Mouse (Mus musculus): ENCODE measurements around the gene Gdf1.

Gdf1 gene

DNA sequence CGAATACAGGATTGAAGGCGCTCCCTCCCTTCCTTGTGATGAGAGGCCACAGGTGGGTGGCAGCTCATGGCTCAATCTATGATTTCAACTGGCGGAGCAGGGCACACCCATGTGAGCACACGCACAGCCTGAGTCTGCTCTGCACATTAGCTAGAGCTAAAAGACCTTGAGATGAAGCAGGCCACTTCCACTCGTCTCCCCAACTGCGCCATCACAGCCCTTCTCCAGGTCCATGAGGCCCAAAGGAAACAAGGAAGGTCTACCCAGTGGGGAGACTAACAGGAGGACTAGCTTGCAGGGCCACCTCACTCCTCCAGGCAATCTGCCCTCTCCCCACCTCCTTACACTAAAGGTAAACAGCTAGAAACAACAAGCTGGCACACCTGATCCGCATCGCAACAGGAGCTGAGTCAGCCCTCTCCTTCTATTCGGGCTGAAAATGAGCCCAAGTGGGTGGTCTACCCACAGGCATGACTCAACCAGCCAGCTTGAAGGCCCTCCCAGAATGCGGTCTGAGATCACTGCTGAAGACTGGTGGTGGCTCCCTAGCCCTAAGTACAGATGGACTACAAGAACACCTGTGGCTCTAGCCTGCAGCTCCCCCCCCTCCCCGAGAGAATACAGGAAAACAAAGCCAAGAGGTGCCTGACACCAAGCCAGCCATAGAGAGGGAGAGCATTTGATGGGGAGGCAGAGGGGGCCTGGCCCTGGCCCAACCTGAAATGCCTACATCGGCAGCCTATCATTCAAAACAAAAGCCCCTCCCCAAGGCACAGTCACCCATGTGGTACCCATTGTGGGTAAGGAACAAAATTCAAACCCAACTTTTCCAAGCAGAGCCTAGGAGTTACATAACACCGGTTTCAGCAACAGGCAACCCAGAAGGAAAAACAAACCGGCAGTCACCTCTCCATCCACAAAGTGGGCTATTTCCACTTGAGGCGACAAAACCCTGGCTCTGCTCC is 21.7 kb downstream of the Gdf1 start:
- peaks cover 86% of the 10 kb centered on the region for H3K4me1 ChIP-seq (replicated peaks; ENCODE audit: low read depth, low read length)
- H3K27me3 ChIP-seq (ENCODE audit: insufficient read depth, low read length): no peaks in the 10 kb centered on the region
- H3K9me3 ChIP-seq (ENCODE audit: low read length): no peaks in the 10 kb centered on the region
- H3K36me3 ChIP-seq (ENCODE audit: insufficient read depth, low read length): peaks cover 58% of the 10 kb centered on the region
- TF ChIP-seq NANOG (IDR thresholded peaks at IDR 0.05; ENCODE audit: borderline replicate concordance, low read length): no peak
- no peak for TF ChIP-seq CTCF (conservative IDR thresholded peaks at IDR 0.05; ENCODE audit: low read length)
- TF ChIP-seq POU5F1 (IDR thresholded peaks at IDR 0.05; ENCODE audit: borderline replicate concordance, low read length): no peak
- peak overlapping the region; percentile 91 for H3K4me3 ChIP-seq (replicated peaks; ENCODE audit: low read length)

GRCm38 (mm10) chr8:70352000-70352384 is 22.4 kb downstream of the Gdf1 start:
- no peak for TF ChIP-seq POU5F1 (IDR thresholded peaks at IDR 0.05; ENCODE audit: borderline replicate concordance, low read length)
- no peak for TF ChIP-seq CTCF (conservative IDR thresholded peaks at IDR 0.05; ENCODE audit: low read length)
- TF ChIP-seq NANOG (IDR thresholded peaks at IDR 0.05; ENCODE audit: borderline replicate concordance, low read length): no peak
- Histone ChIP-seq H3K4me3 (replicated peaks; ENCODE audit: low read length) (peak overlapping the region; percentile 91), H3K9me3 (ENCODE audit: low read length) (no peaks in the 10 kb centered on the region), H3K36me3 (ENCODE audit: insufficient read depth, low read length) (peaks cover 52% of the 10 kb centered on the region), H3K27me3 (ENCODE audit: insufficient read depth, low read length) (no peaks in the 10 kb centered on the region), H3K4me1 (replicated peaks; ENCODE audit: low read depth, low read length) (peaks cover 86% of the 10 kb centered on the region)

DNA sequence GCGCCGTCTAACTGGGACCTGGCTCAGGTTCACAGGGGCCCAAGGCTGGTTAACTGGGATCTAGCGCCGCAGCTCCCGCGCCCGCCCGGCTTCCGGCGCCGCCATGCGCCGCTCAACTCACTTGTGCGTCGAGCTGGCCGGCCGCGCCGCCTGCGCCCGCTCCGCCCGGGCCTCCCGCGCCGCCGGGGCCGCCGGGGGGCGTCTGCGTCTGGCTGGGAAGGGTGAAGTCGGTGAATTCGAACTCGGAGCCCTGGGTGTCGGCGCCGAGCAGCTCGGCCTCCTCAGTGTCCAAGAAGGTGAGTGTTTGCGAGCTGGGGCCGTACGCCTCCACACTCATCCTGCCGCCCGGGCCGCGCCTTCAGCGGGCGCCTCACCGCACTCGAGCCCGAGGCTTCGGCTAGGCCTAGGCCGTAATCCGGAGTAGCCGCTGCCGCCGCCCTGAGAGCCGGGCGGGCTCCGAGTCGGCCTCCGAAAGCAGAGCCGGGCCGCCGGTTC is 23.1 kb downstream of the Gdf1 start:
- Histone ChIP-seq H3K36me3 (ENCODE audit: insufficient read depth, low read length) (peaks cover 45% of the 10 kb centered on the region), H3K9me3 (ENCODE audit: low read length) (no peaks in the 10 kb centered on the region), H3K4me3 (replicated peaks; ENCODE audit: low read length) (peak overlapping the region; percentile 91), H3K4me1 (replicated peaks; ENCODE audit: low read depth, low read length) (peaks cover 86% of the 10 kb centered on the region), H3K27me3 (ENCODE audit: insufficient read depth, low read length) (no peaks in the 10 kb centered on the region)
- TF ChIP-seq CTCF (conservative IDR thresholded peaks at IDR 0.05; ENCODE audit: low read length) (no peak), POU5F1 (IDR thresholded peaks at IDR 0.05; ENCODE audit: borderline replicate concordance, low read length) (no peak)

- no peak for TF ChIP-seq POU5F1 (IDR thresholded peaks at IDR 0.05; ENCODE audit: borderline replicate concordance, low read length)
- TF ChIP-seq NANOG (IDR thresholded peaks at IDR 0.05; ENCODE audit: borderline replicate concordance, low read length): no peak
- no peak for TF ChIP-seq CTCF (conservative IDR thresholded peaks at IDR 0.05; ENCODE audit: low read length)
Measured at GRCm38 (mm10) chr8:70353194-70353817, 23.7 kb downstream of the Gdf1 start, which contains the start of gene Upf1. Gene Upf1, minus strand, starts transcription at chr8:70353278.

GRCm38 (mm10) chr8:70354004-70354403 is 24.4 kb downstream of the Gdf1 start:
- Histone ChIP-seq H3K27me3 (ENCODE audit: insufficient read depth, low read length) (no peaks in the 10 kb centered on the region), H3K4me1 (replicated peaks; ENCODE audit: low read depth, low read length) (peaks cover 86% of the 10 kb centered on the region), H3K9me3 (ENCODE audit: low read length) (no peaks in the 10 kb centered on the region), H3K36me3 (ENCODE audit: insufficient read depth, low read length) (peaks cover 32% of the 10 kb centered on the region), H3K4me3 (replicated peaks; ENCODE audit: low read length) (peak overlapping the region; percentile 91)
- TF ChIP-seq POU5F1 (IDR thresholded peaks at IDR 0.05; ENCODE audit: borderline replicate concordance, low read length): no peak
- no peak for TF ChIP-seq CTCF (conservative IDR thresholded peaks at IDR 0.05; ENCODE audit: low read length)
- no peak for TF ChIP-seq NANOG (IDR thresholded peaks at IDR 0.05; ENCODE audit: borderline replicate concordance, low read length)

More at GRCm38 (mm10) chr8:70353194-70353817, 23.7 kb downstream of the Gdf1 start, which contains the start of gene Upf1:
- Histone ChIP-seq H3K27me3 (ENCODE audit: insufficient read depth, low read length) (no peaks in the 10 kb centered on the region), H3K36me3 (ENCODE audit: insufficient read depth, low read length) (peaks cover 39% of the 10 kb centered on the region), H3K4me1 (replicated peaks; ENCODE audit: low read depth, low read length) (peaks cover 86% of the 10 kb centered on the region), H3K4me3 (replicated peaks; ENCODE audit: low read length) (peak within 1 kb of the TSS; percentile 91), H3K9me3 (ENCODE audit: low read length) (no peaks in the 10 kb centered on the region)

DNA sequence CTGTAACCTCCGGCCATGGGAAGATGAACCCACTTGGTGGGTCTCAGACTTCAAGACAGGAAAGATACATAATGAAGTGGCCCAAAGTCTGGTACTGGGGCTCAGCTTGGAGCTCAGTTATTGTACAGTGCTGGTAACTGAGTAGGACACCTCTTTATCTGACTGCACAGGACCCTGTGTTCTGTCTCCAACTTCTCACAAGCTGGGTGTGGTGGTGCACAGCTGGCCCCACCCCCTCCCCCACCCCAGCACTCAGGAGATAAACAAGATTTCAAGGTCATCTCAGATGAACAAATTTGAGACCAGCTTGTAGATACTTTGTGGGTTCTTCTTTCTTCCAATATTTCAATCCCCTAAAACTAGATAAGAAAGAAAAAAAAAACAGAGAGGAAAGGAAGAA is 26.5 kb downstream of the Gdf1 start:
- no peaks in the 10 kb centered on the region for H3K27me3 ChIP-seq (ENCODE audit: insufficient read depth, low read length)
- H3K4me1 ChIP-seq (replicated peaks; ENCODE audit: low read depth, low read length): peaks cover 74% of the 10 kb centered on the region
- no peaks in the 10 kb centered on the region for H3K9me3 ChIP-seq (ENCODE audit: low read length)
- TF ChIP-seq POU5F1 (IDR thresholded peaks at IDR 0.05; ENCODE audit: borderline replicate concordance, low read length) (no peak), CTCF (conservative IDR thresholded peaks at IDR 0.05; ENCODE audit: low read length) (no peak), NANOG (IDR thresholded peaks at IDR 0.05; ENCODE audit: borderline replicate concordance, low read length) (no peak)
- no peak overlapping the region; the same call in 1 of the 2 replicates for H3K4me3 ChIP-seq (replicated peaks; ENCODE audit: low read length)
- H3K36me3 ChIP-seq (ENCODE audit: insufficient read depth, low read length): peaks cover 11% of the 10 kb centered on the region

DNA sequence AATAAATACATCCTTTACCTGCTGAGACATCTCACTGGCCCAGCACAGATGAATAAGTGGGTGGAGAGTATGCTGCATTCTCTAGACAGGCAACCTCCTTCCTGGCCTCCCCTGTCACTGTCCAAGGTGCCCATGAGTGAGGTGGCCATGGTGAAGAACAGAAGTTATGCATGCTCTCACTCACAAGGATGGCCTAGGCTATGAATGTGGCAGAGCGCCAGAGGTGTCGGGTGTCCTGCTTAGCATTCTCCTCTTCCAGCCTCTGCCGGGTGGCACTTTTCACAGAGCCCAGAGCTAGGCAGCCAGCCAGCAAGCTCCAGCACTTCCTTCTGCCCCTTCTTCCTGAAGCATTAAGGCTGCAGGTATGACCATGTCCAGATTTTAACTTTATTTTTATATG is 29.8 kb downstream of the Gdf1 start:
- Histone ChIP-seq H3K27me3 (ENCODE audit: insufficient read depth, low read length) (peaks cover 9% of the 10 kb centered on the region; the same call in 1 of the 2 replicates), H3K4me1 (replicated peaks; ENCODE audit: low read depth, low read length) (peaks cover 73% of the 10 kb centered on the region), H3K36me3 (ENCODE audit: insufficient read depth, low read length) (no peaks in the 10 kb centered on the region), H3K9me3 (ENCODE audit: low read length) (no peaks in the 10 kb centered on the region), H3K4me3 (replicated peaks; ENCODE audit: low read length) (no peak overlapping the region)
- TF ChIP-seq POU5F1 (IDR thresholded peaks at IDR 0.05; ENCODE audit: borderline replicate concordance, low read length) (no peak), CTCF (conservative IDR thresholded peaks at IDR 0.05; ENCODE audit: low read length) (no peak), NANOG (IDR thresholded peaks at IDR 0.05; ENCODE audit: borderline replicate concordance, low read length) (no peak)

GRCm38 (mm10) chr8:70360769-70361168 is 31.2 kb downstream of the Gdf1 start:
- Histone ChIP-seq H3K4me3 (replicated peaks; ENCODE audit: low read length) (no peak overlapping the region), H3K4me1 (replicated peaks; ENCODE audit: low read depth, low read length) (peaks cover 62% of the 10 kb centered on the region), H3K9me3 (ENCODE audit: low read length) (no peaks in the 10 kb centered on the region), H3K27me3 (ENCODE audit: insufficient read depth, low read length) (peaks cover 13% of the 10 kb centered on the region; the same call in 1 of the 2 replicates), H3K36me3 (ENCODE audit: insufficient read depth, low read length) (no peaks in the 10 kb centered on the region)
- TF ChIP-seq NANOG (IDR thresholded peaks at IDR 0.05; ENCODE audit: borderline replicate concordance, low read length): no peak
- TF ChIP-seq POU5F1 (IDR thresholded peaks at IDR 0.05; ENCODE audit: borderline replicate concordance, low read length): no peak
- peak; percentile 46 for TF ChIP-seq CTCF (conservative IDR thresholded peaks at IDR 0.05; ENCODE audit: low read length)
